Mouse (Mus musculus): ENCODE data around the gene Hsd3b7.

GRCm38 (mm10) chr7:127813821-127814220 lies 13.4 kb downstream of the Hsd3b7 start:
- TF ChIP-seq CTCF (IDR thresholded peaks at IDR 0.05; ENCODE audit: low read depth) (no peak), EP300 (IDR thresholded peaks at IDR 0.05; ENCODE audit: low read depth) (no peak)
